Mouse (Mus musculus) heart, postnatal 36 days (tissue): ENCODE results near the gene Gm13103. TPM values are rescaled to one million over a fixed set of nuclear protein-coding genes. Genes with fewer than 3 reads are reported as not detected.
"Not testable (repeated sequence)": the region's sequence is repeated elsewhere in the genome, so short reads cannot be mapped to it uniquely, and the experiment has no call there.

ENCODE experiments used
- DNase-seq, 2 experiments: peaks; one replicate each; pipeline ENCODE4 v3.0.0; 2021 to 2022
- intact Hi-C: fragments of 180-260 bp; cut with DNase I; formaldehyde crosslinking; loops from one replicate; pipeline ENCODE4 v1.15.1; 2025
- total RNA-seq, 2 experiments: library from RNA; stranded (reverse); gene quantifications; 2 replicates each; pipeline ENCODE4 v1.2.3; 2021

Gene Gm13103
- total RNA-seq = not detected

- DNase-seq, intact Hi-C loops: not testable (repeated sequence)
Observed at GRCm38 (mm10) chr4:143846197-143846596, at the start of gene Gm13103. Gene Gm13103 (plus strand): TSS chr4:143846497.

- intact Hi-C loops = no loop called here
- DNase-seq = no peak
Observed at GRCm38 (mm10) chr4:143815993-143816392, 30.3 kb upstream of the Gm13103 start, which contains the start of gene Gm13084. Gene Gm13084 (minus strand): TSS chr4:143816093.

GRCm38 (mm10) chr4:143882371-143882770 is 36.1 kb downstream of the Gm13103 start:
- intact Hi-C loops, DNase-seq: not testable (repeated sequence)

- DNase-seq = not testable (repeated sequence)
- intact Hi-C loops = loop anchor here (10.0 kb wide), 1 partner anchor 280 kb away; the partner anchor contains the start of gene Gm13083
Observed at GRCm38 (mm10) chr4:143894406-143894805, 48.1 kb downstream of the Gm13103 start.

- DNase-seq, intact Hi-C loops: not testable (repeated sequence)
Observed at GRCm38 (mm10) chr4:143900280-143900679, 54.0 kb downstream of the Gm13103 start, which contains the start of gene Pramef6. Gene Pramef6 (minus strand): TSS chr4:143900380.

Other genes with a start within 250 kb of the Gm13103 start
- not detected for gene Gm13083, start 231.5 kb upstream of the Gm13103 start, total RNA-seq
- gene Gm13088, start 189.3 kb upstream of the Gm13103 start, total RNA-seq = not detected
- not detected for gene Gm13089, start 143.8 kb upstream of the Gm13103 start, total RNA-seq
- not detected for gene Gm13078, start 127.0 kb upstream of the Gm13103 start, total RNA-seq
- not detected for gene Gm13023, start 57.1 kb upstream of the Gm13103 start, total RNA-seq
- gene Gm13084, start 30.4 kb upstream of the Gm13103 start, total RNA-seq = not detected
- gene Pramef6, start 53.9 kb downstream of the Gm13103 start, total RNA-seq = not detected
- not detected for gene Pramef25, start 104.5 kb downstream of the Gm13103 start, total RNA-seq
- gene Gm13101, start 120.5 kb downstream of the Gm13103 start, total RNA-seq = not detected
- gene Pramef17, start 147.9 kb downstream of the Gm13103 start, total RNA-seq = not detected
- not detected for gene Pramel4, start 212.6 kb downstream of the Gm13103 start, total RNA-seq